Mouse (Mus musculus): ENCODE measurements around the gene 4931428L18Rik. TPM values are rescaled to one million over a fixed set of nuclear protein-coding genes. Genes with fewer than 3 reads are reported as not detected.

The 4931428L18Rik gene
- not detected in 2 replicates for polyA plus RNA-seq (2015; fragmentation: Nextera tagmentation; extraction: Ambion mirVana)

DNA sequence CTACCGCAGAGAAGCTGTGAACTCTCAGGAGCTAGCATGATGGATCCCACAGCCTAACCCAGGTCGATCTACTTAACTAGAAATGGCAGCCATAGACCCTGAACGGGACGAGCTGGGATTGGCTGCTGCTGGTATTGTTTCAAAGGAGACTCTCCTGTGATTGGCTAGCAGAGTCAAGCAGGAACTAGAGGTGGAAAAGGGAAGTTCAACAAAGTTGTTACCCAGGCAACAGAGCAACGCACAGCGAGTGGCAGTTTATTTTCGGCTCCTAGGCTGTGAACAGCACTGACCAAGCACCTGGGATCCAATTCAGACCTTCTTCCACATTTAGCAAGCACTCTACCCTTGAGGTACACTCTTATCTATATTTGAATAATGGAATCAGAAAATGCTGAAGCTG lies at the start of gene 4931428L18Rik, which contains the start of gene Pih1d3:
Gene 4931428L18Rik, minus strand, starts transcription at position 121 of the 400 bp plus-strand sequence.
Gene Pih1d3, plus strand, starts transcription at position 275 of the 400 bp plus-strand sequence.

DNA sequence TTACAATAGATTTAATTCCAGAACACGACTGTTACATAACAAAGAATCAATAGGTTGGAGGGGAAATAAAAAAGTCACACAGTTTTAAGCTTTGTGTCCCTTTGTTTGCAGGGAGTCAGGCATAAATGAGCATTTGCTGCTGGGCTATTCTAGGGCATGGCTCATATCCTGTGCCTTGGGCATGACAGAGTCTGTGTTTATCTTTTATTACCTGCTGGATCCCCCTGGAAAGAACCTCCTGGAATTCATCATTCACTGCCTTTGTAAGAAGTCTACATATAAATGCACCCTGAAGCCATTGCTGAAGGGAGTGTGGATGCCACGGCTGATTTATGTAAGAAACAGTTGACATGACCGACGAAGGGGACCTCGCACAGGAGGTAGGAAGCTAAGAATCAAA lies 46.4 kb downstream of the 4931428L18Rik start, which contains the start of gene Lgsn:
Gene Lgsn, plus strand, starts transcription at position 301 of the 400 bp plus-strand sequence.

DNA sequence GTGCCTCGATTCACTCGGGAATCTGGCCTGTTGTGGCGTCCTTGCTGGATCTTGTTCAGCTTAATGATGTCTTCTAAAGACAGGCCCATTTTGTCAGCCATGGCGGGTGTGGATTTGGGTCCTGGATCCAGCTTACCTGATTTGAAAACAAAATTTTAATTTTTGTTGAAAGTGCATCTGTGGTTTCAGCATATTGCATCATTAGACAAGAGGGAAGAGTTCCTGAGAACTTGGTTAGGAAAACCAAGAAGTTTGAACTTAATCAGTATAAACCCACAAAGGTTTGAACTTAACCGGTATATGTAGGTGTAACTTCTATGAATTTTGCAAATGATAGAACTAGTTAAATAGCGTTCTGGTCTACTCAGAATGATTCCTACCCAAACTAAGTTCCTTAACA lies 244.6 kb downstream of the 4931428L18Rik start, which contains the start of gene AC153137.1:
Gene AC153137.1, minus strand, starts transcription at position 101 of the 400 bp plus-strand sequence.

Other genes starting within 250 kb of the 4931428L18Rik start
- gene AC153137.1, start 244.7 kb downstream of the 4931428L18Rik start, polyA plus RNA-seq (2015; fragmentation: Nextera tagmentation; extraction: Ambion mirVana) = not detected in 2 replicates
- gene Lgsn, start 46.3 kb downstream of the 4931428L18Rik start, polyA plus RNA-seq (2015; fragmentation: Nextera tagmentation; extraction: Ambion mirVana) = not detected in 2 replicates
- gene Pih1d3, start 154 bp upstream of the 4931428L18Rik start, polyA plus RNA-seq (2015; fragmentation: Nextera tagmentation; extraction: Ambion mirVana) = not detected in 2 replicates

Measured in adrenal gland, postnatal 0 days (tissue).